Mouse (Mus musculus) cortical plate, adult 2 months (tissue): ENCODE data around the gene Stx4a. TPM values are rescaled to one million over a fixed set of nuclear protein-coding genes. Genes with fewer than 3 reads are reported as not detected.
"Not testable (repeated sequence)": the region's sequence is repeated elsewhere in the genome, so short reads cannot be mapped to it uniquely, and the experiment has no call there.

ENCODE experiments used
- H3K27ac ChIP-seq: fragments of 200-500 bp; 2 replicates; pipeline ENCODE4 v1.5.1; 2012; ENCODE audit warnings: low read length, control low read depth, inconsistent platforms; ENCODE audit not compliant: insufficient read depth
- H3K4me1 ChIP-seq: fragments of 200-500 bp; 2 replicates; pipeline ENCODE4 v1.6.1; 2011; ENCODE audit warnings: low read length; ENCODE audit not compliant: control insufficient read depth, insufficient read depth
- H3K4me3 ChIP-seq: fragments of 200-500 bp; 2 replicates; pipeline ENCODE4 v1.5.1; 2011; ENCODE audit warnings: mild to moderate bottlenecking, low read length, control low read depth; ENCODE audit not compliant: insufficient read depth
- CTCF ChIP-seq: fragments of 200-500 bp; IDR thresholded peaks from 2 replicates; pipeline ENCODE4 v1.5.1; 2011; ENCODE audit warnings: mild to moderate bottlenecking, control low read depth, low read length; ENCODE audit not compliant: insufficient read depth; ENCODE audit errors: extremely low read depth
- POLR2A ChIP-seq: fragments of 200-500 bp; IDR thresholded peaks from 2 replicates; pipeline ENCODE4 v1.6.1; 2011; ENCODE audit warnings: mild to moderate bottlenecking, low read length, control low read depth; ENCODE audit not compliant: insufficient read depth; ENCODE audit errors: extremely low read depth
- polyA plus RNA-seq: library from polyadenylated mRNA; depleted of rRNA; stranded (reverse); fragments of >200 nt; gene quantifications from 2 replicates; pipeline ENCODE4 v1.2.3, GENCODE M21; 2012

Stx4a gene
- polyA plus RNA-seq, 1 experiment: 118 TPM

DNA sequence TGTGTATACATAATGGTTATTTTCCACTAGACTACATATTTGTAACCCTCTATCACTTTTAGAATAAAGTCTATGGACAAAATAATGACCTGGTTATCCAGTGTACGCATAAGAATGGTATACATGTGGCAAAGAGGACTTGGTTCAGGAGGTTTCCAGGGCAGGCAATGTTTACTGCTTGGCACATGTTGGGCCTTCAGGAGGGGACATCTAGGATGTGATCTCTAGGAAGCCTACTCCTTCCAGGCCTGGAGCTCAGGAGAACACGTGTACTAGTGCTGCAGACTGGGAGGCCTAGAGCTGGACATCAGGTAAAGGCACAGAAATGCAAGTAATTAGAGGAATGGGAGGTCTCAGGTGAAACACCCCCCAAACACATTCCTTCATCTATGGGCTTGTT lies 11.5 kb downstream of the Stx4a start:
- TF ChIP-seq POLR2A: no peak
- TF ChIP-seq CTCF: no peak
- Histone ChIP-seq H3K27ac (no peak overlapping the region), H3K4me3 (no peak overlapping the region), H3K4me1 (no peaks in the 10 kb centered on the region)

DNA sequence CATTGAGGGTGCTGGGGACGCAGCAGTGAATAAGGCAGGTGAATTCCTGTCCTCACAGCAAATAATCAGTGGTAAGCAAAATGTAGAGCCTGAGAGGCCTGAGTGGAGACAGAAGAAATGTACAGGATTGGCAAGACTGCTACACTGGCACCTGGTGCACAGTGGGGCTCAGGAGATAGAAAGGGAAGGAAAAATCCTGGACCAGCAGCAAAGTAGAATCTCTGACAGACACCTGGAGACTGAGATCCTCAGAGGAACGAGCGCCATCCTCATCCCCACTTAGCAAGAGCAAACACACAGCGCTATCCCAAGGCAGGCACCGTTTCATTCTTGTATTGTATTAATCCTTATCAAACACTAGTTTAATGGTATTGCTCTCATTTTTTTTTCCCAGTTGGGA lies 13.4 kb downstream of the Stx4a start:
- no peak overlapping the region for H3K27ac ChIP-seq

DNA sequence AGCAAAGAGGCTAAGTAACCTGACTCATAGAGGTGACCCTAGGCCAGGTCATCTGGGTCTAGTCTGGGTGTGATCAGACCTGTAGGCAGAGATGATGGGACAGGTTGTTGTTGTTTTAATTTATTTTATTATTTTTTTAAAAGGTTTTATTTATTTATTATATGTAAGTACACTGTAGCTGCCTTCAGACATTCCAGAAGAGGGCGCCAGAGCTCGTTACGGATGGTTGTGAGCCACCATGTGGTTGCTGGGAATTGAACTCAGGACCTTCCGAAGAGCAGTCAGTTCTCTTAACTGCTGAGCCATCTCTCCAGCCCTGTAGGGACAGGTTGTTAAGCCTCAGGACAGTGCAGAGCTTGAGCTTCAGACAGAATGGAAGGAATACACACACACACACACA lies 13.8 kb downstream of the Stx4a start:
- H3K4me3 ChIP-seq, H3K27ac ChIP-seq: not testable (repeated sequence)

More for the DNA sequence above, 13.4 kb downstream of the Stx4a start:
- no peaks in the 10 kb centered on the region for H3K4me1 ChIP-seq
- TF ChIP-seq CTCF: no peak
- no peak for TF ChIP-seq POLR2A
- H3K4me3 ChIP-seq: no peak overlapping the region

DNA sequence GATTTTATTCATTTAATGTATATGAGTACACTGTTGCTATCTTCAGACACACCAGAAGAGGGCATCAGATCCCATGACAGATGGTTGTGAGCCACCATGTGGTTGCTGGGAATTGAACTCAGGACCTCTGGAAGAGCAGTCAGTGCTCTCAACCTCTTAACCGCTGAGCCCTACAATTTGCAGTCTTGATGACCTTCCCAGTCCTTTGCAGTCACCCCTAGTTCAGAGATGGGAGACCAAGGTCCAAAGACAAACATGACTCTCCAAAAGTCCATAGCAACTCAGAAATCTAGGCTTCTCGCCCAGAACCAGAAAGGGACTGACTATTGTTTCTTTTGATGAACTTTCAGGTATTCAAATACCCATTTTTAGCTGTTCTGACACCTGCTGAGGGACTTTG lies 15.9 kb downstream of the Stx4a start:
- not testable (repeated sequence) for H3K27ac ChIP-seq, H3K4me3 ChIP-seq, H3K4me1 ChIP-seq

More for the DNA sequence above, 13.8 kb downstream of the Stx4a start:
- not testable (repeated sequence) for H3K4me1 ChIP-seq

DNA sequence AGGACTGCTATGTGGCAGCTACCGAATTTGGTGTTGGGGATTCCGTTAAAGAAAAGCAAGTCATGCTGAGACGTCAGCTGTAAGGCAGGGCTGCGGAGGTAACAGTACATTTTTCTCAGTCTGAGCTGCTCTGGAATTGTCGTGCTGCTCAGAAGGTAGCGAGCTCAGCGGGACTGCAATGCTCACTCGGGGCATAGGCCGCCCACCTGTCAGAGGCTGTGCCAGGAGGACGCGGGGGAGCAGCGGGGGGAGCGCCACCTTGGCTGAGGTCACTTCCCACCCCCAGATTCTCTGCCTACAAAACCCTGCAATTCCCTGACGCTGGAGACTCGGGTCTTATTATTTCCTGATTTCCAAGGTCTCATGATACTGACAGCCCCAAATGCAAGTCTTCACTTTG lies 16.8 kb downstream of the Stx4a start:
- Histone ChIP-seq H3K4me3 (peak overlapping the region; percentile 60), H3K4me1 (no peaks in the 10 kb centered on the region; the same call in 1 of the 2 replicates), H3K27ac (peak overlapping the region; percentile 97)
- no peak for TF ChIP-seq CTCF
- peak; percentile 66 for TF ChIP-seq POLR2A

DNA sequence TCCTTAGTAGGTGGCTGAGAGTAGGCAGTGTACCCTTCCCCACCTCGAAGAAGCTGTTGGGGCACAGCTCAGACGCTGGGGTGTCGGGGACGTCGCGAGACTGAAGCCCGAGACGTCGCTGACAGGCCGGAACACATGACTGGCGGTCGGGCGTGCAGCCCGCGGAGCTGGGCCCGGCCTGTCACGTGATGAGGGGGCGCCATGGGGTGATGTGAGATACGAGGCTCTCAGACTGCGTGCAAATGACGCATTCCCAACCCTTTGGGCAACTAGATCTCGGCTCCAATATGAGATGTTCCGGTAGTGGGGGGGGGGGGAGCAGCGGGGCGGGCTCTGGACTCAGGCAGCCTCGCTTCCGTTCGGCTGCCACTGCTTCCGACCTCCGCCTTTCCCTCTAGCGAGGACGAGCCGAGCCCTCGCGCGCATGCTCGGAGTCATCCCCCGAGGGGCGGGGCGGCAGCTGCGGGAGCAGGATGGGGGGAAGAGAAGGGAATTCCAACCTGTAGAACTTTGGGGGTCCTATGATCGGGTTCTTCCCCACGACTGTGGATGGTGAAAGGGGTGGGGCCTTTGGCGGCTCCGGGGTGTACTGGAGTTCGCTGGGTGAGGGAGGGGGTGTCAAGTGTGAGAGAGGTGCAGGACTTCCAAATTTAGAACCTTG lies 17.4 kb downstream of the Stx4a start:
- peak overlapping the region; percentile 97 for H3K27ac ChIP-seq
- no peaks in the 10 kb centered on the region; the same call in 1 of the 2 replicates for H3K4me1 ChIP-seq
- TF ChIP-seq POLR2A (peak; percentile 79), CTCF (no peak)
- peak overlapping the region; percentile 60 for H3K4me3 ChIP-seq

DNA sequence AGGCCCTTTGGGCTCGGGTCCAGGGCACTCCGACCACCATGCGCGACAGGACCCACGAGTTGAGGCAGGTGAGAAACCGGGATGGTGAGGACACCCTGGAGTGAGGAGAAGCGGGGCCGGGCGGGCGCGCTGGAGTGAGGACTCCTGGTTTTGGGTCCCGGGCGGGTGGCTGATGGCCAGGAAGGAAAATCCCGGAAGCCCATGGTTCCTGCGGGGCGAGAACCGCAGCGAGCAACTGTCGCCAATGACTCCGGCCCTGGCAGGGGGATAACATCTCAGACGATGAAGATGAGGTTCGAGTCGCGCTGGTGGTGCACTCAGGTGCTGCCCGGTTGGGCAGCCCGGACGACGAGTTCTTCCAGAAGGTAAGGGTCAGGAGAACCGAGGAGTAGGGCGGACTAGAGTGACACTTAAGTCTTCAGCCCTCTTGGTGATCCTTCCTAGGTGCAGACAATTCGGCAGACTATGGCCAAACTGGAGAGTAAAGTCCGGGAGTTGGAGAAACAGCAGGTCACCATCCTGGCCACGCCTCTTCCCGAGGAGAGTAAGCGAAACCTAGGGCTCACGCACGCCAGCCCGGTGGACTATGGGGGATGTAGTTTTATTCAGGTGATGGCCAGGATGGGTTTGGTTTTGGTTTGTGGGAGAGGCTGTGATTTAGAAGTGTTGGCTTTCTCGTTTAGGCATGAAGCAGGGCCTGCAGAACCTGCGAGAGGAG lies 18.1 kb downstream of the Stx4a start:
- Histone ChIP-seq H3K27ac (peak overlapping the region; percentile 77), H3K4me3 (peak overlapping the region; percentile 60), H3K4me1 (no peaks in the 10 kb centered on the region; the same call in 1 of the 2 replicates)
- TF ChIP-seq POLR2A (peak; percentile 76), CTCF (no peak)

DNA sequence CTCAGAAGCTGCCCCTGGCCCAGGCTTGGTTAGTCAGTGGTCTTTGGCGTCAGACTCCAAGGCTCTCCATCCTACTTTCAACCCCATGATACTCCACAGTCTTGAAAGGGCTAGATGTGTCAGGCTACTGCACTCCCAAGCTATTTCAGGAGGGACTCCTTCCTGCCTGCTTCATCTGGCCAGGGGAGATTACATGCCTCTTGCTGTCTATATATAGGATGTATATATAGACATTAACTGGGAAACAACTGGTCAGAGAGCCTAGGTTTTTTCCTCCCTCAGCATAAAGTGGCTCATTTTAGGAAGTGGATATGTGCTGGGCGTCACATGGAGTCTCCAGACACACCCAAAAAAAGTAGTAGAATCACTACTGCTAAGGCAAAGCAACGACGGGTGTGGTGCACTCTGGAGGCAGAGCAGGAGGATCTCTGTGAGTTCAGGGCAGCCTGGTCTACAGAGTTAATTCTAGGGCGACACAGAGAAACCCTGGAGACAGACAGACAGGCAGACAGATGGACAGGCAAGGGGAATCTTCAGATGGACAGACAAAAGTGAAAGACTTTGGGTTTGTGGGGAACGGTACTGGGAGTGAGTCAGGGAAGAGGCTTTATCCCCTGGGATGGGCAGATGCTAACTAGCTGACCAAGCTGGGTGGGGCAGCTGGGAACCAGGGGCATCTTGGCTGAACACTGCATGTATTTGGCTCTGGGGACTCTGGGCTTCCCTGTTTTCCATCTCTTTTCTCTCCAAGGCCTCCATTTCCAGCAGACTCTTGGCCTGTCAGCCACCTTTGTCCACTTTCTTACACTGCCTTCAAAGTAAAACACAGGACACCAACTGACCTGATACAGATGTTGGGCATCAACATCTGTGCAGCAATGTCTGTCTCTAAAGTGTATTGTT lies 26.1 kb downstream of the Stx4a start:
- no peak overlapping the region for H3K27ac ChIP-seq
- H3K4me3 ChIP-seq: no peak overlapping the region
- TF ChIP-seq CTCF (no peak), POLR2A (no peak)
- no peaks in the 10 kb centered on the region for H3K4me1 ChIP-seq

DNA sequence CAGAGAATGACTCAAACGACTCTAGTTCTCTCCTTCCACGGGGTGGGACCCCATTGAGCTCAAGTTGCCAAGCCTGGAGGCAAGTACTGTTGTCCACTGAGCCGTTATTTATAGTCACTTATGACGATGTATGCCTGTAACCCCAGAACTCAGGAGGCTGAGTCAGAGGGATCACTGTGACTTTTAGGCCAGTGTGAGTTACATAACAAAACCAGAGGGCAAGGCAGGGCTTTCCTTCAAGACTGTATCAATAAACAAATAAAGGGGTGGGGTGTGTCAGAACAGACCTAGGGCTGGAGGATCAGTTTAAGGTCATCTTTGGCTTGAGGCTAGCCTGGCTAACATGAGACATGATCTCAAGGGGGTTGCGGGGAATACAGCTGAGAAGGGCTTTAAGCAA lies 26.8 kb downstream of the Stx4a start:
- no peak overlapping the region for H3K27ac ChIP-seq
- no peak overlapping the region for H3K4me3 ChIP-seq
- no peak for TF ChIP-seq POLR2A
- no peak for TF ChIP-seq CTCF
- H3K4me1 ChIP-seq: no peaks in the 10 kb centered on the region
